Mouse (Mus musculus) left cerebral cortex, postnatal 25 days (tissue): ENCODE measurements around the gene Dhrs7. TPM values are rescaled to one million over a fixed set of nuclear protein-coding genes. Genes with fewer than 3 reads are reported as not detected.

Experiments
- DNase-seq, 2 experiments: peaks; one replicate each; pipeline ENCODE4 v3.0.0; 2022; ENCODE audit warnings: low spot score in 2 of 2, mixed read lengths in 1 of 2
- intact Hi-C: fragments of 180-260 bp; cut with DNase I; formaldehyde crosslinking; loops from one replicate; pipeline ENCODE4 v1.15.1; 2025
- total RNA-seq, 2 experiments: library from RNA; stranded (reverse); gene quantifications; 2 replicates each; pipeline ENCODE4 v1.2.3; 2021

The Dhrs7 gene
- total RNA-seq, 2 experiments from 2014 or later = 31.4 to 35.9 TPM

DNA sequence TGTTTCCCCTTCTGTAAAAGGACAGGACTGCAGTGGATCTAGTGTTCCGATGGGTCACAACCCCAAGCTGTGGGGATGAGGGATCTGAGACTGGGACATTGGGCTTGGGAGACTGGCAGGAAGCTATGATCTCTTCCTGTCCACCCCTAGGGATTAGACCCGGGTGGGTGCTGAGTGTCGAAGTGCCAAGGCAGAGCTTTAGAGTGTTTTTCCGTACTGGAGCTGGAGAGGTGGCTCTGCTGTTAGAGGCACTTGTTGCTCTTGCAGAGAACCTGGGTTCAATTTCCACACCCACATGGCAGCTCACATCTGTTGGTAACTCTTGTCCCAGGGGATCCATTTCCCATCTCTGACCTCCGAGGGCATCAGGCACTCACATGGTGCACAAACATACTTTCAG is 1.3 kb upstream of the Dhrs7 start:
- DNase-seq = no peak
- intact Hi-C loops = loop anchor here (10.0 kb wide), 1 partner anchor 581 kb away; the partner anchor contains the start of genes Jkamp and L3hypdh

DNA sequence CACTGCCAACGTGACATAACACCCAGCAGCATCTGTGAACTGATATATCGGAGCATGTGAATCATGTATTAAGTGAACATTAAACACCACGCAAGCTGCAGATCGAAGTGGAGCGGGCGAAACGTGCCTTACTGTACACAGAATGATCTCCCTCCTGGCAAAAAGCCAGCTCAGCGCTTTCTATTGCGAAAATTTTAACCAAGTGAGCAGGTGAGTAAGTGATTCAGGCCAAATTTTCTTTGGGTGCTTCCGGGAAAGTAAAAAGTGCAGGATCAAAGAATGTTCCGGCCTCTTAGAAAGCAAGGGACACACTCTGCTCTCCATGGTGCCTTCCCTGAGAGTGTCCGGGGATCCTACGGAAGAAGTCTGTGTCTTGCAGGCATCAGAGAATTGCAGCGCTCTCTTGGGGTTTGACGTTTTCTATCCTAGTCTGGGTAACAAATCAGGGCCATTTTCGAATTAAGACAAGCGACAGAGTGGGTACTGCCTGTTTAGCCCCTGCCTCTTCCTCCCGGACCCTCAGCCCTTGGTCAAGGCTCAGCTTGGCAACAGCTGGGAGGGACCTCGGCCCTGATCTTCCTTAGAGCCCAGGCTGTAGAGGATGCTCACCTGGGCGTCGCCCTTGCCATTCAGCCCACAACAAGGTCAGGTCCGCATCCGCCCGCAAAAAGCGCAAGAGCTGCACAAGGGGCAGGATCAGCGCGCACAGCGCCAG is 532 bp downstream of the Dhrs7 start:
- DNase-seq = peak; percentile 10 to 32
- intact Hi-C loops = loop anchor here (5.0 to 10.0 kb wide), 2 partner anchors 127 to 579 kb away; partner anchors contain the start of genes Jkamp, L3hypdh and Pcnx4

DNA sequence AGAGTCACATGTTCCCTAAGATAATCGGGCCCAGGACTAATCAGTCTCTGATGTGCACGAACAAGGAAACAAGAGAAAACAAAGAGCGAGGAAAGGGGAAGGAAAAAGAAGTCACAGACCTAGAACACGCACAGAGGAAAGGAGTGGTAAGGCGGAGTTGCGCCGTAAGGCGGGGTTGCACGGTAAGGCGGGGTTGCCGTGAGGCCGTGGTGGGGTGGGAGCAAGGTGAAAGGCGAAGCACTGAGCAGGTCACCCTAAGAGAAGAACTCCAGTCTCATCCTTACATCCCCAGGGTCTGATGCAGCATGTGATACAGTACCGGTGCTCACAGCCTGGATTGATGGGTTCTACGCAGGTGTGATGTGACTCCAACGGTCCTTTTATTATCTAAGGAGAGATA is 8.9 kb downstream of the Dhrs7 start:
- intact Hi-C loops = loop anchor here (2.0 to 5.0 kb wide), 3 partner anchors 37 to 195 kb away; no protein-coding TSS in a partner anchor
- DNase-seq = no peak

DNA sequence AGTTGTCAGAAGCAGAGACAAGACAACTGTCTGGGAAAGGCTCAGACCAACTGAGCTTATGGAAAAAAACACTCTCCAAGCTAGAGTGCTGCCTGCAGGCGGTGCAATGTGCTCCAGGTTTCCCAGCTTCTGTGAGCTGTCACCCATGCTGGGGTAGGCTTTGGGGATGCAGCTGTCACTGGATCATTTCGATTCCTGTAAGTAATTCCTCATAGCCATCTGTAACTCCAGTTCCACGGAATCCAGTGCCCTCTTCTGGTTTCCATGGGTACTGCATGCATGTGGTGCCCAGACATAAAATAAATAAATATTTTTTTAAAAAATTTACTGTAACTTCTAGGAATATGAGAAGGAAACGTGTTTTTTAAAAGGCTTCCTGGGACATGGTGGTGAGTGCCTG is 10.0 kb downstream of the Dhrs7 start:
- peak; percentile 66 to 68 for DNase-seq
- intact Hi-C loops = loop anchor here (2.0 to 5.0 kb wide), 2 partner anchors 38 to 194 kb away; no protein-coding TSS in a partner anchor

DNA sequence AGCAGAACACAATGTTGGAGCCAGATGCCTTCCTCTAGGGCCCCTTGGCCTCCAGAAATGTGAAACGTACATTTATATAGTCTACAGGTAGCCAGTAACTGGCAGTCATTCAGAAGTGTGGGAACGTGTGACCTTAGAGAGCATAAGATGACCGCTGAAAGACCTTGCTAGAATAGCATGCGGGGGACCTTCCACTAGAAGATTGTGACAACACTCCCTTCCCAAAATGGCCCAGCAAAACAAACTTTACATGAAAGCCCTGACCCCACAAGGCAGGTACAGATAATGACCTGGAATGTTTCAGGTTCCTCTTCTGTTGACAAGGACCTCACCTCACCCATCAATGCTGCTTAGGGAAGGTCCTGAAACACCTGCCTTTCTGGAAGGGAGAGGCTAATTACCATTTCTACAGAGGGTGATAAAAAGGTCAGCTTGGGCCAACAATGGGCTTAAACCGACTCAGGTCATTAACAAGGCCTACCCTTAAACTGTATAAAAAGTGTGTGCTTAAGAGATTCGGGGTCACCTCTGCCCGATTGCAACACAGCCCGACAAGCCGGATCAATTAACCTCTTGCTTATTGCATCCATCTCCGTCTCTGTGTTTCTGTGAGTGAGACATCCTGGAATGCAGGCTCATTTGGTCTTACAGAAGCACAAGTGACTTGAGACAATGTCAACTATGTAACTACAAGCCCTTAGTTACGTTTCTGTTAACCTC is 14.9 kb downstream of the Dhrs7 start, which contains the start of gene Gm4756:
Gene Gm4756 (minus strand): TSS at position 51 of the 720 bp plus-strand sequence.
- intact Hi-C loops = no loop called here
- DNase-seq = no peak

DNA sequence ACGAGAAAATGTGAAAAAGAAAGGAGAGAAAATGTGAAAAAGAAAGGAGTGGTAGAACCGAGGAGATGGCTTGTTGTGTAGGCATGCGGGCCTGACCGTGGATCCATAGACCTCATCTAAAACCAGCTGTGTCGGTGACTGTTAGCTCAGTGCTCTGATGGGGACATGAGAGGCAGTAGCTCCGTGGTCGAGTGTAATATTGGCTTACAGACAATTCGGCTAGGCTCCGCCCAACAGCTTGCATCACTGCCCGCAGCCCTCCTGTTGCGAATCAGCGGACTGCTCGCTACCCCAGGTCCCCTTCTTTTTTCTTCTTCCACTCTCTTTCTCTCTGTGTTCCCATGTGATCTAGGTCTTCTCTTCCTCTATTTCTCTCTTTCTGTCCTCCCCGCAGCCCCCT is 15.8 kb downstream of the Dhrs7 start:
- DNase-seq = no peak
- intact Hi-C loops = no loop called here

DNA sequence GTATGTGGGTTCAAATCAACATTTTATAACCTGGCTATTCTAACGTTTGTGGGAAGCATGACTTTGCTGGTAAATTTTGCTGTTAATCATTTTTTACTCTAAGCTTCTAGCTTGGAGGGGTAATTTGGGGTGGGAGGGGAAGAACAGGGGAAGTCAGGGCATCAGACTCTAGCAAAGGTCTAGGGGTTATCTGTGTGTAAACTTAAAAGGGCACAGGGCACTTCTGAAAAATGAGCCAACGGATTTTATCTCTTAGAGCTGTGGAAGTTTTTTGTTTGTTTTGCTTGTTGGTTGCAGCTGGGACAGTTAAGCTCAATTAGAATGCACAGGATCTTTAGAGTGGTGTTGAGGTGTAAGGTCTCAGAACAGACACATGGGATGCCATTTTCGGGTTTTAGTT is 26.7 kb downstream of the Dhrs7 start:
- DNase-seq = no peak
- intact Hi-C loops = no loop called here

DNA sequence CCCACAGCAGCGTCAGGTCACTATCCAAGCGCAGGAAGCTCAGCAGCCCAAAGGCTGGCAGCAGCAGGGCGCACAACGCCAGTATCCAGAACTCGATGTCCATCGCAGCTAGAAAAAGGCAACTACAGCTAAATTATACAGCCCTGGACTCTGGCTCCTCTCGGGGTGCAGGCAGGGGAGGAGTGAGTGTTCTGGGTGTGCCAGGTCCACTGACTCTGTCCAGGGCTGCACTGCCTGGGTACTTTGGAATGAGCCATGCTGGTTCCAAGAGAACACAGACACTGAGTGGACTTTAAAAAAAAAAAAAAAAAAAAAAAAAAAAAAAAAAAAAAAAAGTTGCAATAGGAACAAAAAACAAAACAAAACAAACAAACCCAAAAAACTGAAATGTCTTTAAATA is 36.0 kb downstream of the Dhrs7 start:
- intact Hi-C loops = no loop called here
- DNase-seq = no peak

DNA sequence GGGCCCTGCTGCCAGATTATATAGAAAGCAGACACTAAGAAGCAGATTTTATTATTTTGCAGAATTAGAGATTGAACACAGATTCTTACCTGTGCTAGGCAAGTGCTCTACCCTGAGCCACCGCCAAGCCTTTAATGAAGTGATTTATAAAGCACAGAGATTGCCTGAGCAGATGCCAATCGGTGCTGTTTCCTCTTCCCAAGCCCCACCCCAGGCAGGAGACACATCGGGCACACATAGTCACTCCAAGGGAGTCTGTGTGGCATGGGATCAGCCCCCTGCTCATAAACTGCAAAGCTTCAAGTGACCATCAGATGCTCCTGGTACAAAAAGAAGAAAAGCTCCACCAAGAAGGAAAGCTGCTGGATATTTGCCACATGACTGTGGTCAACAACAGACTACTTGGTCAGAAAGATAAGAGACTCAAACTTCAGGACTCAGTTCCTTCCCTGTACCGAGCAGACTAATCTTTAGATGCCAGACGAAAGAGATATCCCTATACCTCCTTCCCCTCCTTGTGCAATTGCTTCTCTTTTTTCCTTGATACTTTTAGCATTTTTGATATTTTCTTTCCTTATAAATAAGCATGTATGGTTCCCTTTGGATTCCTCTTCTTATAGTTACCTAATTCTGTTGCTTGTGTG is 41.7 kb downstream of the Dhrs7 start:
- intact Hi-C loops = no loop called here
- no peak for DNase-seq

DNA sequence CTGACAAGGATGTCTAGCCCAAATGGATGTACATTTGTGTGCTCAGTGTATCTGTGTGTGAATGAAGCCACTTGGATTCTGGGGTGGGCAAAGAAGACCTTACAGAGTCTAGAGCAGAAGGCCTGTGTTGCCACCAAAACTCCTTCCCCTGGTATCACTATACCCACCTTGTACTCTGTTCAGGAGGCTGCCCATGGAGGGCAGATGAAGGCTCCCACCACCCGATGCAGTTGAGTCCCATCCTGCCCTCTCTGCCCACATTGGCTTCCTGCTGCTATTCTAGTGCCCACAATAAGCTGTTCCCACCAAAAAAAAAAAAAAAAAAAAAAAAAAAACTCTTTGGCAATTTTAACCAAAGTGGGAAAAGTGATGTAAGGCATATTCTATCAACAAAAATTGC is 43.3 kb downstream of the Dhrs7 start:
- intact Hi-C loops = no loop called here
- DNase-seq = no peak

DNA sequence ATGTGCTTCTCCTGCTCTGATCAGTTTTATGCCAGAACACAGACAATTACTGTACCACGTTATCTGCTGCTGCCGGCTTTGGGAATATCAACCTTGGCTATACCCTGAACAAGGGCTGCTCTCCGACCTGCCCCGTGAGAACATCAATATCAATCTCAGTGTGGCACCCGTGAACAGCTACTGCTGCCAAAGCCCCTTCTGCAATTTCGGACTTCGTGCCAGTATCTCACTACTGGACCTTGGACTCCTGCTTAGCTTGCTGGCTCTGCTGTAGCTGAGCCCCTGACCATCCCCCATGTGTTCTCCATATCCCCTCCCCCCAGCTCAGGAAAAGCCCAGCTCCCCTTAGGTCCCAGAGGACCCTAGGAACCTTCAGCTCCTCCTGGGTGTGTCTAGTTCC is 43.9 kb downstream of the Dhrs7 start:
- intact Hi-C loops = no loop called here
- DNase-seq = no peak

DNA sequence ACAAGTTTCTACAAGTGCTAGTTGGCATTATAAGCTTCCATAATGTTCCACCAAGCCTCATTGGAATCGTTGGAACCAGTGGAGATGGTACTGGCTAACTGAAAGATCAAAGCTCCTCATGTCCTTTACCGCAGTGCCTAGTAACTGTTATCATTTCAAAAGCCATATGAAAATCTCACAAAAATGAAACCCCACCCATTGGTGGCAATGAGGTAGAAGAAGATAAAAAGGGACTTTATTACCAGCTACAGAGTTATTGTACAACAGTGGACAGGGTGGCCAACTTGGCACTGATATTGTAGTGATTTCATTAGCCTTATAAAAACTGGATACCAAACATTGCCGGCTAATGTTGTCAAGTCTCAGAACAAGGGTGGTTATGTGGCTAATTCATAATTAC is 52.7 kb downstream of the Dhrs7 start:
- no peak for DNase-seq
- intact Hi-C loops = no loop called here

Other genes starting within 250 kb of the Dhrs7 start
- 1 to 10 TPM; 1.3 to 2.4 TPM for gene Lrrc9, start 223.0 kb downstream of the Dhrs7 start, total RNA-seq
- gene Pcnx4, start 128.5 kb downstream of the Dhrs7 start, total RNA-seq = 10 to 100 TPM; 32.0 to 33.3 TPM
- gene Gm4756, start 15.2 kb downstream of the Dhrs7 start, total RNA-seq = not detected
- gene Ppm1a, start 92.5 kb upstream of the Dhrs7 start, total RNA-seq = 100 to 1,000 TPM; 318 to 320 TPM